Mouse (Mus musculus): ENCODE data around the gene Dzip1l. TPM values are rescaled to one million over a fixed set of nuclear protein-coding genes. Genes with fewer than 3 reads are reported as not detected.
A peak's percentile ranks its signal among the peaks of the same experiment; 100 is the strongest.

Gene Dzip1l
- polyA plus RNA-seq, 1 experiment = 1.4 TPM

DNA sequence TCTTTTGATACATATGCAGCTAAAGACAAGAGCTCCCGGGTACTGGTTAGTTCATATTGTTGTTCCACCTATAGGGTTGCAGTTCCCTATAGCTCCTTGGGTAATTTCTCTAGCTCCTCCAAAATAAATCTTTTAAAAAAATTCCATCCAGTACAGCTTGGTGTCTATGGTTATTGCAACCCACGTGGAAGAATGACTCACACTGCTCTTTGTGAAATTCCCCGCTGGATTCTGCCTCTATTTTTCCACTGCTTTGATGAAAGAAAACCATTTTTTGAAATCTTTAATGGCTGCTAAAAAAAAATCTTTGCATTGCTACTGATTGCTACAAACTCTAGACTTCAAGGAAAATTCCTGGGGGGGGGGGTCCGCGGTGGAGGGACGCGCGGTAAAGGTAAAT, 9.6 kb upstream of the Dzip1l start:
- H3K4me1 ChIP-seq (ENCODE audit: control insufficient read depth, insufficient read depth, insufficient read length, low read length) = no peaks in the 10 kb centered on the region
- no peak overlapping the region for H3K4me3 ChIP-seq (ENCODE audit: low read depth, low read length)
- no peaks in the 10 kb centered on the region for H3K27me3 ChIP-seq (ENCODE audit: control insufficient read depth, insufficient read depth, low read length)
- H3K27ac ChIP-seq (ENCODE audit: insufficient read depth, low read depth, low read length) = no peak overlapping the region
- TF ChIP-seq POLR2A (IDR thresholded peaks at IDR 0.05; ENCODE audit: low read depth, low read length) = no peak
- no peak for TF ChIP-seq CTCF (IDR thresholded peaks at IDR 0.05; ENCODE audit: extremely low read depth, insufficient read length, insufficient replicate concordance, low read depth, low read length)
- no peaks in the 10 kb centered on the region for H3K36me3 ChIP-seq (ENCODE audit: control insufficient read depth, insufficient read depth, low read length)
- WGBS = 92% methylated on average over 8 of the region's 8 CpGs

DNA sequence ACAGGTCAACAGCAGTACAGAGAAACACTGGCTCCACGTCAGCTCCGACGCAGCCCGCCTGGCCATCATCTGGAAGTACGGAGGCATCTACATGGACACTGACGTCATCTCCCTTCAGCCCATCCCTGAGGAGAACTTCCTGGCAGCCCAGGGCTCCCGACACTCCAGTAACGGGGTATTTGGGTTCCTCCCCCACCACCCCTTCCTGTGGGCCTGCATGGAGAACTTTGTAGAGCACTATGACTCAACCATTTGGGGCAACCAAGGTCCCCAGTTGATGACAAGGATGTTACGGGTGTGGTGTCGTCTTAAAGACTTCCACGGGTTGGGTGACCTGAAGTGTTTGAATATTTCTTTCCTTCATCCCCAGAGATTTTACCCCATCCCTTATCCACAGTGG, 9.1 kb upstream of the Dzip1l start:
- H3K27ac ChIP-seq (ENCODE audit: insufficient read depth, low read depth, low read length) = no peak overlapping the region
- no peaks in the 10 kb centered on the region for H3K4me1 ChIP-seq (ENCODE audit: control insufficient read depth, insufficient read depth, insufficient read length, low read length)
- H3K27me3 ChIP-seq (ENCODE audit: control insufficient read depth, insufficient read depth, low read length) = no peaks in the 10 kb centered on the region
- TF ChIP-seq POLR2A (IDR thresholded peaks at IDR 0.05; ENCODE audit: low read depth, low read length) = no peak
- no peak for TF ChIP-seq CTCF (IDR thresholded peaks at IDR 0.05; ENCODE audit: extremely low read depth, insufficient read length, insufficient replicate concordance, low read depth, low read length)
- no peaks in the 10 kb centered on the region for H3K36me3 ChIP-seq (ENCODE audit: control insufficient read depth, insufficient read depth, low read length)
- WGBS = 90% methylated on average over 11 of the region's 11 CpGs
- no peak overlapping the region for H3K4me3 ChIP-seq (ENCODE audit: low read depth, low read length)

DNA sequence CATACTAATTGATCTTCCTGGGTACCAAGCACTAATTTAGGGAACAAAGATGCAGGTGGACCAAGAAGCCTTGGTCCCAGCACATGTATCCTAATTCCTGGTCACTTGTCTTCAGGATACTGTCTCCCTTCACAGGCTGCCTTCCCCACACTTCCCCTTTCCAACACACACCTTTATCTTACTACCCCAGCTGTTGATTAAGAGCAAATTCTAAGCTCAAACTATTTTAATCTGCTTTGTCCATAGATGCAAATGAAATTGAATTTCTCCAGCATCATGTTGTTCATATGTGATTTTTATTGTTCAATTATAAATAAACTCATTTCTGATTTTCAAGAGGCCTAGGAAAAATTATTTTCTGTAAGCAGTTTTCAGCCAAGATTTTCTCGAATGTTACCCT, 7.3 kb upstream of the Dzip1l start:
- H3K27ac ChIP-seq (ENCODE audit: insufficient read depth, low read depth, low read length) = no peak overlapping the region
- TF ChIP-seq POLR2A (IDR thresholded peaks at IDR 0.05; ENCODE audit: low read depth, low read length) = no peak
- TF ChIP-seq CTCF (IDR thresholded peaks at IDR 0.05; ENCODE audit: extremely low read depth, insufficient read length, insufficient replicate concordance, low read depth, low read length) = no peak
- WGBS = 82% methylated on average over 1 of the region's 1 CpGs

DNA sequence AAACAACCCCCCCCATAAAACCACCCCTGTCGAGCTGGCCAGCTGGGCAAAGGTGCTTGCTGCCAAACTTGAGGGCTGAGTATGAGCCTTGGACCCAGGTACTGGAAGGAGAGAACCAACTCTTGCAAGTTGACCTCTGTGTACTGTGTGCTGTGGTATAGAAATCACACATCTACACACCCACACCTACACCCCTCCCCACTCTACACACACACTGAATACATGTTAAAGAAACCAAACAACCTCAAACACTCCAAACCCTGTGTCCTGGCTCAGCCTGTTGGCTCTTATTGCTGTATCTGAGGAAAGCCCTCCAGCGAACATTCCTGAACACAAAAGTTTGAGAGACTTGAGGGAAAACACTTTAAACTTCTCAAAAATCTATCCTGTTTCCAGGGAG, 6.3 kb upstream of the Dzip1l start:
- WGBS = 30% methylated on average over 2 of the region's 2 CpGs
- no peaks in the 10 kb centered on the region for H3K36me3 ChIP-seq (ENCODE audit: control insufficient read depth, insufficient read depth, low read length)
- H3K4me3 ChIP-seq (ENCODE audit: low read depth, low read length) = no peak overlapping the region
- H3K27me3 ChIP-seq (ENCODE audit: control insufficient read depth, insufficient read depth, low read length) = no peaks in the 10 kb centered on the region
- TF ChIP-seq POLR2A (IDR thresholded peaks at IDR 0.05; ENCODE audit: low read depth, low read length) (no peak), CTCF (IDR thresholded peaks at IDR 0.05; ENCODE audit: extremely low read depth, insufficient read length, insufficient replicate concordance, low read depth, low read length) (no peak)
- H3K4me1 ChIP-seq (ENCODE audit: control insufficient read depth, insufficient read depth, insufficient read length, low read length) = no peaks in the 10 kb centered on the region
- H3K27ac ChIP-seq (ENCODE audit: insufficient read depth, low read depth, low read length) = no peak overlapping the region

More for the DNA sequence above, 7.3 kb upstream of the Dzip1l start:
- H3K27me3 ChIP-seq (ENCODE audit: control insufficient read depth, insufficient read depth, low read length) = no peaks in the 10 kb centered on the region
- no peaks in the 10 kb centered on the region for H3K4me1 ChIP-seq (ENCODE audit: control insufficient read depth, insufficient read depth, insufficient read length, low read length)
- no peak overlapping the region for H3K4me3 ChIP-seq (ENCODE audit: low read depth, low read length)
- no peaks in the 10 kb centered on the region for H3K36me3 ChIP-seq (ENCODE audit: control insufficient read depth, insufficient read depth, low read length)

DNA sequence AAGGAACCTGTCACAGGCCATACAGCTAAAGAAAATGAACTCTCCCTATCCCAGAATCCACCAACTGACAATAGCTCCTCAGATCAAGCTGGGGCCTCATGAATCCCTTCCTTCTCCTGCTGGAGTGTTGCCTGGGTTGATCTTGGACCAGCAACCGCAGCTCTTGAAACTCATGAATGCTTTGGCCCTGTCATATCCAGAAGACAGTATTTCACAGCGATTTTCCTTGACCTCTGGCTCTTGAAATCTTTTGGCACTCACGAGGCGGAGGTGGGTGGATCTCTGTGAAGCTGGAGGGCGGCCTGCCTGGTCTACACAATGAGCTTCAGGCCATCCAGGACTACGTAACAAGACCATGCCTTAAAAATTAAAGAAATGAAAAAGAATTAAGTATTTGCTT, 5.2 kb upstream of the Dzip1l start:
- WGBS = 76% methylated on average over 6 of the region's 6 CpGs
- Histone ChIP-seq H3K27me3 (ENCODE audit: control insufficient read depth, insufficient read depth, low read length) (no peaks in the 10 kb centered on the region), H3K27ac (ENCODE audit: insufficient read depth, low read depth, low read length) (no peak overlapping the region), H3K4me1 (ENCODE audit: control insufficient read depth, insufficient read depth, insufficient read length, low read length) (no peaks in the 10 kb centered on the region), H3K4me3 (ENCODE audit: low read depth, low read length) (no peak overlapping the region), H3K36me3 (ENCODE audit: control insufficient read depth, insufficient read depth, low read length) (no peaks in the 10 kb centered on the region)
- TF ChIP-seq CTCF (IDR thresholded peaks at IDR 0.05; ENCODE audit: extremely low read depth, insufficient read length, insufficient replicate concordance, low read depth, low read length) = no peak
- no peak for TF ChIP-seq POLR2A (IDR thresholded peaks at IDR 0.05; ENCODE audit: low read depth, low read length)

DNA sequence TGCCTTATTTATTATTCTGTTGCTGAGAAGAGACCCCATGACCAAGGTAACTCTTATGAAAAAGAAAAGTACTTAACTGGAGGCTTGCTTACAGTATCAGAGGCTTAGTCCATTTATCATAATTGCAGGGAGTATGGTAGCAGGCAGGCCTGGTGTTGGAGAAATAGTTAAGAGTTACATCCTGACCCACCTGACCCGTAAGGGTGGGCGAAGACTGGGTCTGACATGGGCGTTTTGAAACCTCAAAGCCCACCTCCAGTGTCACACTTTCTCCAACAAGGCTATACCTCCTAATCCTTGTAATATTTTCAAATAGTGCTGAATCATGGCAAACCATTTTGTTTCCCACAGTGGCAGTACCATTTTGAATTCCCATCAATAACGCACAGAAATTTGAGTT, 715 bp upstream of the Dzip1l start:
- peak overlapping the region; percentile 55; the same call in 1 of the 2 replicates for H3K27ac ChIP-seq (ENCODE audit: insufficient read depth, low read depth, low read length)
- no peaks in the 10 kb centered on the region for H3K36me3 ChIP-seq (ENCODE audit: control insufficient read depth, insufficient read depth, low read length)
- H3K4me1 ChIP-seq (ENCODE audit: control insufficient read depth, insufficient read depth, insufficient read length, low read length) = no peaks in the 10 kb centered on the region
- H3K27me3 ChIP-seq (ENCODE audit: control insufficient read depth, insufficient read depth, low read length) = no peaks in the 10 kb centered on the region
- no peak overlapping the region for H3K4me3 ChIP-seq (ENCODE audit: low read depth, low read length)
- WGBS = 81% methylated on average over 4 of the region's 4 CpGs
- TF ChIP-seq POLR2A (IDR thresholded peaks at IDR 0.05; ENCODE audit: low read depth, low read length) = no peak

DNA sequence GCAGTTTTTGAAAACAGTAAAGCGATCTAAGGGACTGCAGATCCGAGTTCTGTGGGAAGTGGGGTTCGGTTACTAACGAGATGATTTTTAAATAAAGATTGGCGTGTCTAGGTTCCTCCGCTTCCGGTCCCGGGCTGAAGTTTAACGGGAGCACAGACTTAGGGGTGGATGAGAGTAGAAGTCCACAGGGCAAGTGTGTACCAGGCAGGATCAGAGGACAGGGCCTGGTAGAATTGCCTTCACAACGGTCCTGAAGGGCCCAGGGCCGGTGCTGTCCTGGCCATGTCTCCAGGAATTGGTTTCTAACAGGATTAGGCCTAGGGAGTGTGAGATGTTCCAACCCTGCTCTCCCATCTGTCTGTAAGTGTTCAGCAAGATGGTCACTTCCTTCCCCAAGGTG, 775 bp downstream of the Dzip1l start:
- H3K27me3 ChIP-seq (ENCODE audit: control insufficient read depth, insufficient read depth, low read length) = no peaks in the 10 kb centered on the region
- 0 out of 2 replicates have a peak overlapping the region, but pooled peaks have one; percentile 31 for H3K27ac ChIP-seq (ENCODE audit: insufficient read depth, low read depth, low read length)
- H3K4me3 ChIP-seq (ENCODE audit: low read depth, low read length) = peak overlapping the region; percentile 59
- WGBS = 19% methylated on average over 11 of the region's 11 CpGs
- H3K4me1 ChIP-seq (ENCODE audit: control insufficient read depth, insufficient read depth, insufficient read length, low read length) = no peaks in the 10 kb centered on the region
- H3K36me3 ChIP-seq (ENCODE audit: control insufficient read depth, insufficient read depth, low read length) = no peaks in the 10 kb centered on the region
- TF ChIP-seq CTCF (IDR thresholded peaks at IDR 0.05; ENCODE audit: extremely low read depth, insufficient read length, insufficient replicate concordance, low read depth, low read length) (no peak), POLR2A (IDR thresholded peaks at IDR 0.05; ENCODE audit: low read depth, low read length) (no peak)
